Mouse (Mus musculus) kidney, embryonic 15.5 days (tissue): ENCODE measurements around the gene Med20. TPM values are rescaled to one million over a fixed set of nuclear protein-coding genes. Genes with fewer than 3 reads are reported as not detected.
"Not testable (repeated sequence)": the region's sequence is repeated elsewhere in the genome, so short reads cannot be mapped to it uniquely, and the experiment has no call there.

Source experiments
- ATAC-seq: fragments of 200-750 bp; cut with Nextera tagmentation; replicated peaks from 2 replicates; pipeline ENCODE4 v1.8.0; 2017; ENCODE audit warnings: moderate TSS enrichment; ENCODE audit not compliant: low FRiP score
- H3K27ac ChIP-seq: fragments of 300-500 bp; sonication (generic); 2 replicates; pipeline ENCODE4 v1.5.1; 2015; ENCODE audit warnings: mild to moderate bottlenecking, inconsistent platforms
- H3K27me3 ChIP-seq: fragments of 300-500 bp; sonication (generic); 2 replicates; pipeline ENCODE4 v1.6.1; 2015; ENCODE audit warnings: inconsistent platforms
- H3K36me3 ChIP-seq: fragments of 300-500 bp; sonication (generic); 2 replicates; pipeline ENCODE4 v1.6.1; 2015; ENCODE audit warnings: inconsistent platforms
- H3K4me1 ChIP-seq: fragments of 300-500 bp; sonication (generic); 2 replicates; pipeline ENCODE4 v1.6.1; 2015; ENCODE audit warnings: inconsistent platforms
- H3K4me2 ChIP-seq: fragments of 300-500 bp; sonication (generic); 2 replicates; pipeline ENCODE4 v1.6.1; 2015; ENCODE audit warnings: moderate library complexity, mild to moderate bottlenecking, inconsistent platforms
- H3K4me3 ChIP-seq: fragments of 300-500 bp; sonication (generic); replicated peaks from 2 replicates; pipeline ENCODE4 v1.5.1; 2015; ENCODE audit warnings: mild to moderate bottlenecking, inconsistent platforms
- H3K9ac ChIP-seq: fragments of 300-500 bp; sonication (generic); 2 replicates; pipeline ENCODE4 v1.6.1; 2015; ENCODE audit warnings: mild to moderate bottlenecking, inconsistent platforms
- H3K9me3 ChIP-seq: fragments of 300-500 bp; sonication (generic); replicated peaks from 2 replicates; pipeline ENCODE4 v1.6.1; 2016; ENCODE audit warnings: inconsistent platforms
- WGBS: fragments of 180-500 bp; shearing (Covaris S2); methylation state at CpG from one replicate; pipeline ENCODE4 v1.1.7; 2015; ENCODE audit warnings: mixed read lengths; 5-methylcytosine and 5-hydroxymethylcytosine counted together
- polyA plus RNA-seq: library from polyadenylated mRNA; unstranded; fragments of >200 nt; fragmentation: Nextera tagmentation; extraction: Ambion mirVana; gene quantifications from 2 replicates; pipeline ENCODE4 v1.2.1, GENCODE M21; 2015

Gene Med20
- polyA plus RNA-seq, 1 experiment from 2014 or later = 45.7 TPM

DNA sequence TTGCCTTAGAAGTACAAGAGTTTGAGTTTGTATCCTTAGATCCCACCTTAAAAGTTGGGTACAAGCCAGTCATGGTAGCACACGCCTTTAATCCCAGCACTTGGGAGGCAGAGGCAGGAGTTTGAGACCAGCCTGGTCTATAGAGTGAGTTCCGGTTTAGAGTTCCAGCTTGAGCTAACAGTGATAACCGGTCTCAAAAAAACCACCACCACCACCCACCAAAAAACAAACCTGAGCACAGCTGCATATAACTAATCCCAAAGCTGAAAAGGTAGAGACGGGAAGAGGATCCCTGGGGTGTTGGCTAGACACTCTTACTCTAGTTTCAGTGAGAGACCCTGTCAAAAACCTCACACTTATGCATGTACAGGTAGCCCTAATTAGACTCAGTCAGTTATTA is 5.3 kb downstream of the Med20 start:
- Histone ChIP-seq H3K27ac (no peak overlapping the region), H3K4me3 (no peak overlapping the region), H3K4me2 (no peak overlapping the region), H3K4me1 (peaks cover 13% of the 10 kb centered on the region), H3K9ac (no peak overlapping the region), H3K27me3 (no peaks in the 10 kb centered on the region), H3K9me3 (no peaks in the 10 kb centered on the region), H3K36me3 (peaks cover 78% of the 10 kb centered on the region)
- WGBS = 89% methylated on average over 4 of the region's 4 CpGs
- no peak for ATAC-seq

DNA sequence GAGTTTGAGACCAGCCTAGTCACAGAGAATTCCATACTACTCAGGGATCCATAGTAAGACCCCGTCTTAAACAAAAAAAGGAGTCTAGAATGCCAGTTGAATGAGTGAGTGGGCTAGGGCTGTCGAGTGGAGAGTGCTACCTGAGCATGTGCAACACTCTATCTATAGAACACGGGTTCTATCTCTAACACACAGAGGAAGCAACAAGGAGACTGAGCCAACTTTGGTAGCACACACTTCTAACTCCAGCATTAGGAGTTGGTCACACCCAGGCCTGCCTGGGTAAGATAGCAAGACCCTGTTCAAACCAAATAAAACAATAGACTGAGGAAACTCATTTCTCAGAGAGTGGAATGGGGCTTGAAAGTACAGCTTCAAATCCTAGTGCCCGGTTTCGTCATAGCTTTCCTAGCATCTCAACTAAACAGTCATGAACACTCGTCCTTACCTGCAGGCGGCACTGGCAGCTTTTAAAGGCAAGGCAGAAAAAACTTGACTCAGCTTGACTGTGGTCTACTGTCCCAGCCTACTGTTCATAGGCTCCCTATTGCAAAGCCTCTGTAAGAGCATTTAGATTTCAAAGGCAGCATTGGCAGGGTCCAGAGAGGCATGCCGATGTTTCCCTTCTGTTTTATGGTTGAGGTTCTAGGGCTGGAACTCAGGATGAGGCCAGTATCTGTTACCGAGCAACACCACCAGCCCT is 6.4 kb downstream of the Med20 start:
- no peak overlapping the region for H3K9ac ChIP-seq
- peaks cover 89% of the 10 kb centered on the region for H3K36me3 ChIP-seq
- no peak overlapping the region for H3K27ac ChIP-seq
- 93% methylated on average over 9 of the region's 9 CpGs for WGBS
- no peaks in the 10 kb centered on the region for H3K9me3 ChIP-seq
- H3K4me1 ChIP-seq = peaks cover 4% of the 10 kb centered on the region
- no peak overlapping the region for H3K4me2 ChIP-seq
- no peak overlapping the region for H3K4me3 ChIP-seq
- ATAC-seq = no peak
- H3K27me3 ChIP-seq = no peaks in the 10 kb centered on the region

DNA sequence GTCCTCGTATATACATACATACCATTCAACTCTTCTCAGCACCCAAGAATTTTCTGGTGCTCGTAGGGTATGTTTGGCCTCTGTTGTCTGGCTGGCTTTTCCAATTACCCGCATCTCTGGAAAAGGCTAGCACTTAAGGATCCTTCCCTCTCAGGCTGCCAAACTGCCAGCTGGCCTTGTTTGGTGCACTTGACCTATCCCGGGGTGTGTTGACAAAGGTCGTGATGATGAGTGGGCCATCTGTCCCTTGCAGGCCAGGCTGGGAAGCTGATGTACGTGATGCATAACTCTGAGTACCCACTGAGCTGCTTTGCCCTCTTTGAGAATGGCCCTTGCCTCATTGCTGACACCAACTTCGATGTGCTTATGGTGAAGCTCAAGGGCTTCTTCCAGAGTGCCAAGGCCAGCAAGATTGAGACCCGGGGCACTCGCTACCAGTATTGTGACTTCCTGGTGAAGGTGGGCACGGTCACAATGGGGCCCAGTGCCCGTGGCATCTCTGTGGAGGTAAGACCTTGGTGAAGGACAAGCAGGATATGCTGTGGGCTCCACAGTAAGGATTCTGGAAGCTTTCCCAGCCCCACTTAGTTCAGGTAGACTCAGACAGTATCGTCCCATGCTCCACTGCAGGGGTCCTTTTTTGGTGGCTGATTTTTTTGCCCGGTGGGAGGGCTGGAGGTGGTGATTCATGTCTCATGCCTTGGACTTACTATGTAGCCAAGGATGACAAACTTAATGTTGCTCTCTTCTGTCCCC is 7.4 kb downstream of the Med20 start:
- H3K27ac ChIP-seq = no peak overlapping the region
- ATAC-seq = no peak
- H3K4me2 ChIP-seq = no peak overlapping the region
- 91% methylated on average over 13 of the region's 13 CpGs for WGBS
- H3K9ac ChIP-seq = no peak overlapping the region
- H3K4me3 ChIP-seq = no peak overlapping the region
- H3K9me3 ChIP-seq = no peaks in the 10 kb centered on the region
- H3K36me3 ChIP-seq = peaks cover 95% of the 10 kb centered on the region
- H3K4me1 ChIP-seq = no peaks in the 10 kb centered on the region
- no peaks in the 10 kb centered on the region for H3K27me3 ChIP-seq

DNA sequence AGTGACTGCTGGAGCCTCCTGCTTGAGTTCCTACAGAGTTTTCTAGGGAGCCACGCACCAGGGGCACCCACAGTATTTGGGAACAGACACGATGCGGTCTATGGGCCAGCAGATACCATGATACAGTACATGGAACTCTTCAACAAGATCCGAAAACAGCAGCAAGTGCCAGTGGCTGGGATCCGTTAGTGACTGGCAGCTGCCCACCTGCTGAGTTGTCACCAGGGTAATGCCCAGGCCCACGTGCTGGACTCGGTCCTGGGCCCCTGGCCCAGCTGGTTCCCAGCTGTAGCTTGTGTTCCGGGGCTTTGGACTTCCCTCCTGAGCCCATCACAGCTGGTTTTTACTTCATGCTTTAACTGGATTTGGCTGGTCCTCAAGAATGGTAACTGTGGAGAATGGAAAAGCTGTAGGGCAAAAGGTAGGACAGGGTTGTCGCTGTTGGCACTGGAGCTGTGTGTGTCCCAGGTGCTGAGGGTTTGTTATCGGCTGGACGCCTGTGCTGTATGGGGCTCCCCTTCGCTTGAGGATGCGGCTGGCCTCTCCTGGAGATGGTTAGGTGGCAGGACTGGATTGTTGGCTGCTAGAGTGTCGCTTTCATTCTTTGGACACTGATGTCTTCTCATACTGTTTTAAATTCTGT is 11.7 kb downstream of the Med20 start:
- no peak overlapping the region for H3K27ac ChIP-seq
- H3K4me1 ChIP-seq = peaks cover 2% of the 10 kb centered on the region; the same call in 1 of the 2 replicates
- H3K4me3 ChIP-seq = no peak overlapping the region
- WGBS = 97% methylated on average over 14 of the region's 14 CpGs
- H3K27me3 ChIP-seq = no peaks in the 10 kb centered on the region
- peaks cover 89% of the 10 kb centered on the region for H3K36me3 ChIP-seq
- H3K4me2 ChIP-seq = no peak overlapping the region
- H3K9ac ChIP-seq = no peak overlapping the region
- no peaks in the 10 kb centered on the region for H3K9me3 ChIP-seq
- no peak for ATAC-seq

DNA sequence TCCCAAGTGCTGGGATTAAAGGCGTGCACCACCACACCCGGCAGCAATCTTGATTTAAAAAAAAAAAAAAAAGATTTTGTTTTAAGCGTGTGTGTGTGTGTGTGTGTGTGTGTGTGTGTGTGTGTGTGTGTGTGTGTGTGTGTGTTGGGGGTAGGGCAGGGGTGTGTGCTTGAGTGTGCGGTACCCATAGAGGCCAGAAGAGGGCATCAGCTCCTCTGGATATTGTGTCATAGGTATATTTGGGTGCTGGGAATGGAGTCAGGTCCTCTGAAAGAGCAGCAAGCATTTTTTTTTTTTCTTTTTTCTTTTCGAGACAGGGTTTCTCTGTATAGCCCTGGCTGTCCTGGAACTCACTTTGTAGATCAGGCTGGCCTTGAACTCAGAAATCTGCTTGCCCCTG is 13.2 kb downstream of the Med20 start:
- not testable (repeated sequence) for H3K27me3 ChIP-seq, H3K4me3 ChIP-seq, ATAC-seq, H3K9me3 ChIP-seq, H3K27ac ChIP-seq, H3K9ac ChIP-seq, H3K4me1 ChIP-seq, H3K4me2 ChIP-seq
- WGBS = 95% methylated on average over 3 of the region's 5 CpGs
- peaks cover 76% of the 10 kb centered on the region for H3K36me3 ChIP-seq

DNA sequence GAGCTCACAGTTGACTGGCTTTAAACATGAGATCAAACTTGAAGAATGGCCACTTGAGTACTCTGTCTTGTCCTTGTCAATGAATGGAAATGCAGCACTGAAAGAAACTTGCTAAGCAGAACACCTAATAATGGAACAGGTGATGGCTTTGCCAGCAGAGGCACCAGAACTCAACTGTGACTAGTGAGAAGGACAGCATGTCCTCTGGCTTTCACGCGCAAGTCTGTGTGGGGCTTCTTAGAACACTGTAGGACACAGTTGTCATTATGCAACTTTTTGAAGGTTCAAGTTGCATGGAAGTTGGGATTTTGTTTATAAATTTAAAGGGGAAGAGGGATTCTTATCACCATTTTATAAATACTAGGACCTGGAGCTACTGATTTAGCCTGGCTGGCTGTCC is 13.7 kb downstream of the Med20 start:
- Histone ChIP-seq H3K4me1 (peaks cover 11% of the 10 kb centered on the region), H3K27me3 (no peaks in the 10 kb centered on the region), H3K9me3 (no peaks in the 10 kb centered on the region), H3K36me3 (peaks cover 71% of the 10 kb centered on the region), H3K9ac (no peak overlapping the region), H3K4me3 (no peak overlapping the region), H3K27ac (no peak overlapping the region), H3K4me2 (no peak overlapping the region)
- no peak for ATAC-seq
- 95% methylated on average over 2 of the region's 2 CpGs for WGBS

DNA sequence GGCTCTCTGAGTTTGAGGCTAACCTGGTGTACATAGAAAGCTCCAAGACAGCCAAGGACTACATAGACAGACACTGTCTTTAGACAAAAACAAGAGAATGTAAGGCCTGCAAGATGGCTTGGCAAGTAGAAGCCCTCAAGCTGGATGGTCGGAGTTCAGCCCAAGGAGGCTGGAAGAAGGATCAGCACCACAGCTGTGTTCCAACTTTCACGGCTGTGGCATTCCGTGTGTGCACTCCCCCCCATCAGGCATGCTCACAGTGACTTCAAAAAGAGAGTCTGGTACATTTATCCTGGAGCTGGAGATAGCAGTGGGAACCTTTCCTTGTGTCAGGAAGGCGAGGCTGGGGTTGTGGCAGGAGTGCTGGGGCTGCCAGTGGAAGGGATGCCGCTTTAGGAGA is 14.6 kb downstream of the Med20 start:
- Histone ChIP-seq H3K4me3 (no peak overlapping the region), H3K36me3 (peaks cover 62% of the 10 kb centered on the region), H3K4me1 (peaks cover 20% of the 10 kb centered on the region), H3K27ac (no peak overlapping the region), H3K9ac (no peak overlapping the region), H3K27me3 (no peaks in the 10 kb centered on the region), H3K9me3 (no peaks in the 10 kb centered on the region), H3K4me2 (no peak overlapping the region)
- no peak for ATAC-seq
- WGBS = 87% methylated on average over 5 of the region's 5 CpGs

DNA sequence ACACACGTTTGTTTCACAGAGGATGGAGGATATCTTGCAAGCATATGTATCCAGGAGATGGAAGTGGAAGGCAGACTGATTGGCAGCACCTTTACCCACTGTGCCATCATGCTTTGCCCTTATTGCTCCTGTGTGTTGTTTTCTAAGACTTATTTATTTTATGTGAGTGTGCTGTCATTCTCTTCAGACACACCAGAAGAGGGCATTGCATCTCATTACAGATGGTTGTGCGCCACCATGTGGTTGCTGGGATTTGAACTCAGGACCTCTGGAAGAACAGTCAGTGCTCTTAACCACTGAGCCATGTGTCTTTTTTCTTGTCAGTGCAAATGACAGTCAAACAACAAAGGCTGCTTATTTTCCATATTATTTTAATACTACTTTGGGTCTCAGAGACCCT is 16.4 kb downstream of the Med20 start:
- no peak overlapping the region for H3K27ac ChIP-seq
- no peak for ATAC-seq
- peaks cover 44% of the 10 kb centered on the region for H3K36me3 ChIP-seq
- WGBS = 83% methylated on average over 2 of the region's 2 CpGs
- no peak overlapping the region for H3K9ac ChIP-seq
- peak overlapping the region; percentile 92 for H3K4me2 ChIP-seq
- peaks cover 30% of the 10 kb centered on the region for H3K4me1 ChIP-seq
- H3K9me3 ChIP-seq = no peaks in the 10 kb centered on the region
- peak overlapping the region; percentile 83 for H3K4me3 ChIP-seq
- H3K27me3 ChIP-seq = no peaks in the 10 kb centered on the region

DNA sequence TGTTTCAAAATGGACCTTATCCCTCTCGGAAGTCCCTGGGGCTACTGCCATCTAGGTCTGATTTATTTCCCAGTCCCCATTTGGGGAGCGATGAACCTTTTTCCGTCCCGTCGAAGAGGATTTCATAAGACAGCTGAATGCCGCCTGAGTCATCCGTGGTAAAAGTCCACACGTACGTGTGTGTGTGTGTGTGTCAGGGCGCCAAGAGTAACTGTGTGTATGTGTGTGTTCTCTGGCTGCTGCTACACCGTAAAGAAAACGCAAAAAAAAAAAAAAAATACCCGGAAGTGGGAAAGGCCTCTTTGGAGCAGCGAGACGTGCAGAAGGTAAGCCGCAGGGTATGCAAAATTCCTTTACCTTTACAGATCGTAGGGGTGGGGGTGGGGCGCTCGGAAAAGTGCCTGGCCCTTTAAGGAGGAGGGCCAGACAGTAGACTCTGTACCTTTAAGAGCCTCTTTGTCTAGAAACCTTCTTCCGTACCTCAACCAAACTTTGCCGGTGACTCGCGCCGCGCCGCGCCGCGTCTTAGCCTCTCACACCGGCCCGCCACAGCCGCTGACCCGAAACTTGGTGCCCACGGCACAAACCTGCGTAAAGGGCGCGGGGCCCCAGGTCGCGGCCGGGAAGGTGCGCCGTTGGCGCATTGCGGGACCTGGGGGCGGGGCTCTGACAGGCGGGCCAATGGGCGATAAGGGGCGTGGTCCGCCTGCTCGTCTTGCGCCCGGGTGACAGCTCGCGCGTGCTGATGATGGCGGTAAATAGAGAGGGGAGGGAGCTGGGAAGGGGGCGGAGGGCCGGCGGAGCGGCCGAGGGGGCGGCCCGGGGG is 17.7 kb downstream of the Med20 start:
- peaks cover 30% of the 10 kb centered on the region for H3K4me1 ChIP-seq
- peak overlapping the region; percentile 76 for H3K9ac ChIP-seq

DNA sequence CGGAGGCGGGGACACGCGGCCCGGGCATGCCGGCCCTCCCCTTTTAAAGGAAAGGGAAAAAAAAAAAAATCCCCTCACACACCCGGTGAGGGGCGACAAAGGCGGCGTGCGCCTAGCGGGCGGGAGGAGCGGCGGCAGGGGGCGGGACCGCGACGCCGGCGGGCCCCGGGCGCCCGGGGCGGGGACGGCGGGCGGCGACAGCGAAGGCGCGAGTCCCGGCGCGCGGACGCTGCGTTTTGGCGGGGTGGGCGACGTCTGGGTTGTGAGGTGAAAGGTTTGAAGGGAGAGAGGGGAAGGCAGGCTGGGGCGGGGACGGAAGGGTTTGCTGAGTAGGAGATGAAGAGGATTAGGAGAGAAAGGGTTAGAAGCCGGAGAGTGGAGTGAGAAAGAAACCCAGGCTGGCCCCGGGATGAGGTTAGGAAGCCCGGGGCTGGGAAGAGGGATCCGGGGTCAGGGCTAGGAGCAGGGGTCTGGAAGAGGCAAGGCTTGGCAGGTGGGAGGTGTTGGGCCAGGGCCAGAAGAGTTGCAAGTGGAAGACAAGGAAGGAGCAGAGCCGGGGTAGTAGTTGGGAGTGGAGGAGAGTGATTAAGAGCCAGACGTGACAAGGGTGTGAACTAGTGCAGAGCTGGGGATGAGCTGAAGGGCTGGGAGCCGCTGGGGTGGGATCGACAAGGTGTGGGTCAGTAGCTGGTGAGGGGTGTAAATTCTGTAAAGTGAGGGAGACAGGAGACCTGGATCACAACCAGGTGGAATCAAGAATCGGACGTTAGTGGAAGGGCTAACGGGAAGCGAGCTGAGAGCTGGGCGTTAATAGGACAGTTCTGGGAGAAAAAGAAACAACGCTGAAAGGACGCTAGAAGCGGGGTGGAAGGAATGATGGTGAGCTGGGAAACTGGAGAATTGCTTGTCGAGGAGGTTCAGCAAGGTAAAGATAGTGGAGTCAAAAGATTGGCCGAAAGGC is 18.6 kb downstream of the Med20 start:
- Histone ChIP-seq H3K4me2 (peak overlapping the region; percentile 92), H3K36me3 (peaks cover 23% of the 10 kb centered on the region), H3K27me3 (no peaks in the 10 kb centered on the region), H3K9me3 (no peaks in the 10 kb centered on the region), H3K4me1 (peaks cover 34% of the 10 kb centered on the region), H3K9ac (peak overlapping the region; percentile 76), H3K4me3 (peak overlapping the region; percentile 83), H3K27ac (peak overlapping the region; percentile 96)
- WGBS = under 1% methylated on average over 60 of the region's 61 CpGs
- ATAC-seq = peak; percentile 58

More for the DNA sequence above, 17.7 kb downstream of the Med20 start:
- no peaks in the 10 kb centered on the region for H3K27me3 ChIP-seq
- peaks cover 32% of the 10 kb centered on the region for H3K36me3 ChIP-seq
- peak overlapping the region; percentile 92 for H3K4me2 ChIP-seq
- WGBS = under 1% methylated on average over 61 of the region's 63 CpGs
- H3K27ac ChIP-seq = peak overlapping the region; percentile 96
- peak overlapping the region; percentile 83 for H3K4me3 ChIP-seq
- peak; percentile 93 for ATAC-seq
- no peaks in the 10 kb centered on the region for H3K9me3 ChIP-seq

DNA sequence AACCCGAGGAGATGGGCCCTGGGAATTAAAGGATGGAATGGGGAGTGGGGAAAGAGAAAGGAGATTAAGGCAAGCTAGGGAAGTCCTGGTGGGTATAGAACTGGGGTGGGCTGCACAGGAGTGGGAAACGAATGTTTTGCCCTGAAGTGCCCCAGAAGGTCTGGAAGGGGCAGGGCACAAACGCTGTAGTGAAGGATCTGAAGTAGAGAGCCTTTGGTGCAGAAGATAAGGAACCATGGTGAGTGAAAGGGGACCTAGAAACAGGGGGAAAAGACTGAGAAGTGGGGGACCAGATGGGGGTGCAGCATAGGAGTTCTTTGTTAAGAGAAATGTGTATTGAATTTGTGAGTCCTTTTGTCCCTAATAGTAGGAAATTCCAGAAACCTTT is 19.3 kb downstream of the Med20 start, which contains the start of gene Usp49:
Gene Usp49, plus strand, starts transcription at position 13 of the 388 bp plus-strand sequence.
- WGBS = 0% methylated on average over 3 of the region's 3 CpGs
- peaks cover 22% of the 10 kb centered on the region for H3K36me3 ChIP-seq
- peak within 1 kb of the TSS; percentile 76 for H3K9ac ChIP-seq
- no peaks in the 10 kb centered on the region for H3K27me3 ChIP-seq
- H3K4me3 ChIP-seq = peak within 1 kb of the TSS; percentile 83
- no peak for ATAC-seq
- H3K4me1 ChIP-seq = peaks cover 34% of the 10 kb centered on the region
- H3K9me3 ChIP-seq = no peaks in the 10 kb centered on the region
- H3K27ac ChIP-seq = peak within 1 kb of the TSS; percentile 96
- H3K4me2 ChIP-seq = peak within 1 kb of the TSS; percentile 92
